Mouse (Mus musculus) natural killer cell, adult 2 months (primary cell): Measurements from ENCODE around the gene Fam110a.
A peak's percentile ranks its signal among the peaks of the same experiment; 100 is the strongest.

Experiments used
- DNase-seq, 2 experiments: peaks; one replicate each; pipeline ENCODE4 v3.0.0; 2022; ENCODE audit warnings: low spot score in 2 of 2

Gene Fam110a

DNA sequence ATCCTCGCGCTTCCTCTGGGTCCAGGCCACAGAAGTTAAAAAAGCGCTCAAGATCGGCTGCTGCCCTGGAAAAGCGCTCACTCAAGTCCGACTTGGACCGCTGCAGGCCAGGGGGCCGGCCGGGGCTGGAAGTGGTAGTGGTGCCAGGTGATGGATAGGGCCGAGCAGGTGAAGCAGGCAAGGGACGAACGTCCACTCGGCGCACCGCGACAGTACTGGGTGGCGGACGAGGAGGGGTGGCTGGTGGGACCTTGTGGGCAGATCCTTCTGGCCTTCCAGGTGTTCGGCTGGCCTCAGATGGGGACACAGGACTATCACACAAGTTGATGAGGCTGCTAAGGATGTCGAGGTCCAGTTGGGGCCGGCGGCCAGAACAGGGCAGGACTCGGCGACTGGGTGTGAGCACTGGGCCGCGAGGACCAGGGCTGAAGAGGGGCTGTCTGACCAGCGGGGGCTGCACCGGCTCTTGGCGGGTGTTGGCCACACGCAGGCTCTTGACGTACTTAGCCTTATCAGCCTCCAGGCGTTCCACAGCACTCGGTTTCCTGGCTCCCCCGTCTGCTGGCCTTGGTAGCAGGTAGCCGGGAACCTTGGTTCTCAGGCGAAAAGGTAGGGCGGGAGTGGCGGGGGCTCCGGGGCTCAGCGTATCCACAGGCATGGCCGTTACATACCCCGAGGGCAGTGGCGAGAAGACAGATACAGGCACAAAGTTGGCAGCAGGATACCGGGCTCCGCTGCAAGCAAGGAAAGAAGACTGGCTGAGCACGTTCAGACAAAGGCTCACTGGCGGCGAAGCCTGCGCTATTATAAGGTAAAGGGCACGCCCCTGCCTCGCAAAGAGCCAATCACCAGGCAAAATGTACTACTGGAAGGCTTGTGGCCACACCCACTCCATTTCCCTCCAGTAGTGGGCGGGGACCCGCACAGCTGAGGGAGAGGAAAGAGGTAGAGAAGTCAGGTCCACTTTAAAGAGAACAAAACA, 9.5 kb downstream of the Fam110a start:
- DNase-seq = peak; percentile 40 to 67

DNA sequence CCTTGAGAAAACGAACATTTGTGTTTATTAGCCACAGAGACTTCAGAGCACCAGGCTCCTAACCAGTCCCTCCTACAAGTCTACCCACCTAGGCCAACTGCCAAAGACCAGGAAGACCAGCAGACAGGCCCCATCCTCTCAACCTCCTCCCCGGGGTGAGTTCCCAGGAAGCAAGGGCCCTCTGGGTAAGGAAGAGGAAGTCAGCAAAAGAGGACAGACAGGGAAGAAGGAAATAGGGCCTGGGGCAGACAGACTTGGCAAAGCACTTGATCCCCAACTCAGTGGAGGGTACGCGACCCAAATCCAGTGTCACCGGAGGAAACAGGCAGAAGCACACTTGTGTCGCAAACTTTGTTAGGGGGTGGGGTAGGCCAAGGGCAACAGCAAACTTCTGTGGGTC, 10.6 kb downstream of the Fam110a start:
- DNase-seq = no peak

DNA sequence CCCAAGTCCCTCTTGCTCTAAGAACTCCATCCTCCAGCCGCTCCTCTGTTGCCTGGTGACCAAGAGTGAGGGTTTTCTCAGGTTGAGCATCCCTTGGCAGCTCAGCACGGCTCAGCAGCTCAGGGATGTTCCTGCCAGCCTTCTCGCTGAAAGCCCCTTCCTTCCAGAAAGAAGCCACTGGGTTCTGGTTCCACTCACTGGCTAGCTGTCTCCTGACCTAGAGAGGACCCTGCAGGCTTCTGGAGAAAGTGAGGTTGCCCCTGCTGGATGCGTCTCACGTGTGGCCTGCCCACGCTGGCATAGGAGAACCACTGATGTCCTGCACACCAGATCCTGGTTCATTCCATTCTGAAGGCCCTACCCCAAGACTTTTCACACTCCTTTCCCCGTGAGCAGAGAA, 11.0 kb downstream of the Fam110a start:
- no peak for DNase-seq

DNA sequence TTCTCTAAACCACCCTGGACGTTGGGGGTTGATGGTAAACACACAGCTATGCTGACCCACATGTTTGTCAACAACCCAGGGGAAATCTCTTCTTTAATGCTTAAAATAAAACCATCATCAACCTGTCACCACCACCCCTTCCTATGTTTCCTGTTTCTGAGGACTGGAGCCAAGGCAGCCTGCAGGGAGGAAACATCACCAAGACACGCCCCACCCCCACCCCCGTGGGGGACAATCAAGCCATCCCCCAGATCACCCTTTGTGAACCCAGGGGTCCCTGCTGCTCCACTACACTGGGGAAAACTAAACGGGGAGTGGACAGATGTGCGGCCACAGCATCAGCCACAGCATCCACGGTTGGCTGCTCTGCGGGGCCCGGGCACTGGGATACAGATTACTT, 11.6 kb downstream of the Fam110a start:
- no peak for DNase-seq

DNA sequence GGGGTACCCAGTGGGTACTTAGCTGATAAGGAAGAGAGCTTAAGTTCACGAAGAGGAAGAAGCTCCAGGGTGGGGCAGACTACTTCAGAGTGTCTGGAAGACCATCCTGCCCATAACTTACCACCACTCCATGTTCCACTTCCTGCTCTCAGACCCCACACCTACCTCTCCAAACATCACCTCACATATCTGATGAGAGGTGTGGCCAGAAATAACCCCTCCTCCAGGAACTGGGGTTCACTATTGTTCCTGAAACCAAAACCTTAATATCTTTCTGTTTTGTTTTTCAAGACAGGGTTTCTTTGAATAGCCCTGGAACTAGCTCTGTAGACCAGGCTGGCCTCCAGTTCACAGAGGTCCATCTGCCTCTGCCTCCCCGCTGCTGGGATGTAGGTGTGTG, 12.2 kb downstream of the Fam110a start:
- DNase-seq = no peak

DNA sequence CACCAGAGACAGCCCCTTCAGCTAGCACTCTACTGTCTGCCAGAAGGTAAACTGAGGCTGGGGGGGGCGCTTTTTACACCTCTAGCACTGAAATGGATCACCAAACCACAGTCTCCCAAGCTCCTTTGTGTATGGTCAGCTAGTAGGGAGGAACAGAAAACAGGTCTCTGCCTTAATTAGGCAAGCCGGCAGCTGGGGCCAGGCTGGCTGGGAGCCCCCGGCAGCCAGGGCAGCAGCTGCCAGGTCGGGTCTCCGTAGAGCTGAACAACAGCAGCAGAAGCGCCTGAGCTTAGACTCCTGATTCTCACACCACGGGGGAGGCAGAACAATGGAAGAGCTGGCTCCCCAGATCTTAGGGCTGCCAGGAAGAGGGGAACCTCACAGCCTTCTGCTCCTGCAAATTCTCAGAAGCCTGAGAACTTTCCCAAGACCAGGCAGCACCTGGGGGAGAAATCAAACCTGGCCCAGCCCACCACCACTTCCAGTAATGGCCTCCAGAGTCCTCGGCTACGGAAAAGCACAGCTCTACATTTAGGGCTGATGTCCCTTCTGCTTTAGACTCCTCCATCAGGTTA, 12.8 kb downstream of the Fam110a start:
- DNase-seq = no peak

DNA sequence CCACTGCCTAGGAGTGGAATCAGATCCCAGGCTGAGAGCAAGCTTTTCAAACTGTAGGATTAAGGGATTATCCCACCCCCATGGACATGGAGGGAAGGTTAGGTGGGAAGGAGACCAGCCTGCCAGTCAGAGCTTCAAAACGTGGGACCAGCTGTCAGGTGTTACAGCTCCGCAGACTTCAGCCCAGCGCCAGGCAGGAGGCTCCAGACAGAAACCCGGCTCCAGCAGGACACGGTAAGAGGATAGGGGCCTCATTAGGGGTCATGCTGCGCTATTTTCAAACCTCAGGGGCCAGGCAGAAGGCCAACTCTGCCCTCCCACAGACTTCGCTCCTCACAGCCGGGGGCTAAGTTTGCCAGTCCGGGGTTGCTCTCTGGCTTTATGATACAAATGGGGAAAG, 16.0 kb downstream of the Fam110a start:
- DNase-seq = no peak

DNA sequence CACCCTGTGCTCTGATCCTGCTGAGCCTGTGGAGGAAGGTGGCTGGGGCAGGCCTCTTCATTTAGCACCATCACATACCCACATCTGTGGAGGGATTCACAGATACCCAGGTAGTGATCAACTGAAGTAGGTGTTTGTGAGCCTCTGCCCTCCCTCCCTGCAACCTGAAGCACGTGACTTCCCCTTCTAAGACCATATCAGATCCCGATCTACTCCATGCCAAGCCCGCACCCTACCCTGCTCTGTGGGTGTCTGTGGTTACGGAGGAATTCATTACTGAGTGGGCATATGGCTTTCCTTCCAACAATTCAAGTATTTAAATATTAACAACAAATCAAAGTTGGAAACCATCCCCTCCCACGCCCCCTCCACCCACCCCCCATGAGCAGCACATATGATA, 16.7 kb downstream of the Fam110a start:
- DNase-seq = no peak

DNA sequence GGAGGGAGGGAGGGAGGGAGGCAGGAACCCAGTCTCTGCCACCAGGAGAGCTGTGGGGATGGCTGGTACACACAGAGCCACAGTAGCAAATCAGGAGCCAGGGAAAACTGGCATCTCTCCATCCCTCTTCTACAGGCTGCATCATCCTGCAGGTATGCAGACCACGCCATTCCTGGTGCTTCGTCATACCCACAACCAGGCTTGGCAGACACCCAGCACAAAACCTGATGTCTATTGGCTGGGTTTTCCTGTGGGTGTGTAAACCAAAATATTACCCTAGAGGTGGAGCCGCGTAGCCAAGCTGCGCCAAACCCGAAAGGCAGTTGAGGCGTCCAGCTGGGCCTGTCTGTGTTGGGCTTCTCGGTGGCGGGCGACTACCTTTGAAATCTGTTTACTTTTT, 17.5 kb downstream of the Fam110a start:
- DNase-seq = no peak

DNA sequence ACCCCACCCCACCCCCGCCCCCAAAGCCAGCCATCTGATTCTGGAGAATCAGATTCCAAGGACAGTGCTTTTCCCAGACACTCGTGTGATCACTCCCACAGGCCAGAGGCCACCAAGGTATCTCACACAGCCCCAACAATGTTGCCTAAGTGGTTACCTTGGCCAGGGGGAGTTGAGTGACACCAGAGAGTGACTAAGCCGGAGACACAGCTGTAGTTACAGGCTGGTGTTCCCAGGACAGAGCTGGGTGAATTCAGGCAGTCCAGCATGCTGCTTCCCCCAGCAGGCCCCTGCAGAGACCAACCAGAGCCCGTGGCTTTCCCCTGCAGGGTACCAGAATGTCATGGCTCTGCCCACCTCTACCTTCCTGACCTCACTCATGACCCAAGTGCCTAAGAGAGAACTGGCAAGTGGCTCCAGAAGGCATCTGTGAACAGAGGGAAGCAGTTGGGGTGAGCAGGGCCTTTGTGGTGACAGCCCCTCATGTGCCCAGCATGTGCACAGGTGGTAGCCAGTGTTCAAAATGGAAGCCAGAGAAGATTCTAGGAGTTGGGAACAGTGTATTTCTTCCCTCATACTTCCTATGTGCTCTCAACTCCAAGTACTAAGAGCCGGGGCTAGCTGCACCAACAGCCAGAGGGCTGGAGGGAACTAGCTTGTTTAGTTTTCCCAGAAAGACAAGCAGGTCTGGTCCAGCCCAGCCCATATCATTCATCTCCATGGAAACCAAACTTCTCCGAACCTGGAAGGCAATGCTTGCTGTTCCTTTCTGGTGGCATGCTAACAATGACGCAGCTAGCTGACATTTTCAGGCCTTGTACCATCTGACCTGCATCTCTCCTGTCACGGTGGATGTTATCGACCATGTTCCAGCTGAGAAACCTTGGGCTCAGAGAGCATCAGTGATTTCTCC, 18.5 kb downstream of the Fam110a start:
- DNase-seq = no peak

DNA sequence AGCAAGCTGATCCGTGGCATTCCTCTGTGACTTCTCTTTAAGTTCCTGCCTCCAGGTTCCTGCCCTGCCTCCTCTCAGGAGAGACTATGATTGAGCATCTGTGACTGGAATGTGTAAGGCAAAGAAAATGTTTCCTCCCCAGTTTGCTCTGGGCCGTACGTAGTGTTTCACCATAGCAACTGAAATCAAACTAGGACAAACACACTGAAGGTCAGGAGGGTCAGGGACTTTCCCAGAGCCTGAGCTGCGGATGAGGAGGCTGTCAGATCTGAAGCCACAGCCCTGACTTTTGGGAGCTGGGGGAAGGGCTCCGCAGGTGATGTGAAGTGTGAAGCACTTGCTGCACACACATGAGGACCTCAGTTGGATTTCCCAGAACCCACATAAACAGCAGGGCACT, 20.7 kb downstream of the Fam110a start:
- DNase-seq = no peak

DNA sequence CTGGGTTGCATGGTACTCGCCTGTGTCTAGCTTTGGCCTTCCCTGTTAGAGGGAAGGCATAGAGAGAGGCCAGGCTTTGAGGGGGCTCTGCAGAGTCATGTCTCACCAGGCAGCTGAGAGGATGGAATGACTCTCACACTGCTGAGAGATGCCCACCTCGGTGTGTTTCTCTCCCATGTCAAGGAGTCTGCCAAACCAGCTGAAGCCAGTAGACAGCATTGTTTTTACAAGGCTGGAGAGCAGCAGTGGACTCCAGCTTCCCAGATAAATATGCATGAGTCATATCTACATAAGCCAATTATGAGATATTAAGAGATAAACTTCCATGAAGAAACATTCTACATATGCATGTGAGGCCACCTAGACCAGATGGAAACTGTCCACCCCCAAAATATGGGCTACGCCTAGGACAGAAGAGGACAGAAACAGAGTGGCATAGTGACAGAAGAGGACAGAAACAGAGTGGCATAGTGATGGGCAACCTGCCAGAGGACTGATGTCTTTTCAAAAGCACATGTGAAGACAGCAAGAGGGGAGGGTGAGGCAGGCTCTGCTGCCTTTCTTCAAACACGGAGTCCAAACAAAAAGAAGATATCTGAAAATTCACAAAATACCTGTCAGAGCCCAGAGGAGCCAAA, 23.4 kb downstream of the Fam110a start:
- no peak for DNase-seq

DNA sequence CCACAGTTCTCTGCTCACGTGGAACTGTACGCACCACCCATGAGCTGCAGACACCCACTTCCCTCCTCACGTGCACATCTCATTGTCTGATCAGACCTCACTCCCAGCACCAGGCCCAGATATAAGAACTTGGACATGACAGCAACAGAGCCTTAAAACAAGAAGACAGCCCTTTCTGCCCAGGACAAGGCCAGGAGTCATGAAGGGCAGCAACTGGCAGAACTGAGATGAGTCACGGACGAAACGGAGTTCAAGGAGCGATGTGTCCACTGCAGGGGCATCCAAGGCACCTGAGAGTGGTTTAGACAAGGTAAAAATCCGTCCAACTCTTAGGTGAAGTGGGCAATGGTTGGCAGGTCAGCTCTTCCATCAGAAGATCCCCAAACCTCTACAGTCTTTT, 26.4 kb downstream of the Fam110a start:
- no peak for DNase-seq

DNA sequence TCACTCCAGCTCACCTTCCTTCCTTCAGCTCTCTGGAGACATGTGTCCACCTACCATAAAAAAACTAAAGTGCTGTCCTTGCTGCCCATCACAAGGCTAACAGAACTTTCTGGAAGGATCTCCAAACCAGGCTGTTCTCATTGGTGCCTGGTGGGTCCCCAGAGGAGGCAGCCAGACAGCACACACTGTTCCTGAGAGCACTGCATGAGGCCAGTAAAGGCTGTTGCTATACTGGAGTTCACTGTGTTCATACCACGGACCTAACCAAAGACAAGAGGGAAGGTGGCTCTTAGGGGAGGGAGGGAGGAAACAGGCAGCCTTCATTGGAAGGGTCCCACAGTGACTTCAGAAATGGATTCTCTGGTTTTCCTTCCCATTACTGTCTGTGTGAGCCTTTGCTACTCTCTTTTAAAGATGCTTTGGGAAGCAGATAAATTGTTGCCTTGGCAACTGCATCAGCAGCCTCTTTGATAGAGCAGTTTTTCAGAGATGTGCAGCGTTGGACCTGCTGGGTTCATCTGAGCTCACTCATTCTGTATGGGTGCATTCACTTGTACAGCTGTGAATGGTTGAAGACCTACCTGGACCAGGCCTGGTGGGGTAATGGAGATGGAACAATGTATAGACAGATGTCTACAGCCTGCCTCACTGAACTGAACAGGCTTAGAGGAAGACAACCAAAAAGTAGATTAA, 30.8 kb downstream of the Fam110a start:
- DNase-seq = no peak

DNA sequence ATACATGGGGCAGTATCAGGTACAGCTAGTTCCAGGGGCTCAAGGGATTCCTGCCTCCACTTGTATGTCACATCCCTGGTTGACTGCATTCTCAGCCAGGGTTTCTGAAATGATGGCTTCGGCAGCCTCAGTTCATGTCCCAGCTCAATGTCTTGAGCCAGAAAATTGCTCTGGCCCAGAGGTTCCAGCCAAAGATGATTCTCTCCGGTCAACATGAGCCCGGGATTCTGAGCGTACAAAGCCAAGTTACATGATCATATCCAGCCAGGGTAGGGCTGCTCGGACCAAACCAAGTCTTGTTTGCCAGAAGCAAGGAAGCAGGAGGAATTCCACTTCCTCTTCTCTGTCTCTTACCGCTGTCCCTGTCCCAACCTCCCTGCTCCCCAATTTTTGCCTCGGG, 31.7 kb downstream of the Fam110a start:
- DNase-seq = no peak

DNA sequence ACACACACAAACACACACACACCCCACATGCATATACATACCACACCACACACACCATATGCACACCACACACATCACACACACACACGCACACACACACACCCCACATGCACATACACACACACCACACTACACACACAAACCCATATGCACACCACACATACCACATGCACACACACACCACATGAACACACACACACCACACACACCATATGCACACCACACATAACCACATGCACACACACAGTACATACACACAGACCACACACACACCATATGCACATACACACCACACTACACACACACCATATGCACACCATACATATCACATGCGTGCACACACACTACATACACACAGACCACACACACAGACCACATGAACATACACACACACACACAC, 32.4 kb downstream of the Fam110a start:
- DNase-seq = no peak

DNA sequence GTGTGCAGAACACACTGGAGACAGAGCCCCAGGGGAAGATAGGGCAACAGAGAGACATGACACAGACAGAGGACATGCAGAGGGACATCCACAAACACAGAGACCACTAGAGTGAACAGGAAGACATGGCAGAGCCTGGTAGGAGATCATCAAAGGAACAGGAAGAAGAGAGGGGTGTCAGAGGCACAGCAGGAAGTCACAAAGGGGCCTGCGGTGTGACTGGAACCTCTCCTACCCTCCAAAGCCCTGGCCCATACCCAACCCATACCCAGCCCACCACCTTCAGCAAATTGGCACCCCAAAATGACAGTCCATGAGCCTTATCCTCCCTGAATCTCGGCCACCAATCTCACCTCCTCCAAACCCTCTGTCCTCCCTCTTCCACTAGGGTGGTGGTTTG, 35.9 kb downstream of the Fam110a start:
- DNase-seq = no peak

DNA sequence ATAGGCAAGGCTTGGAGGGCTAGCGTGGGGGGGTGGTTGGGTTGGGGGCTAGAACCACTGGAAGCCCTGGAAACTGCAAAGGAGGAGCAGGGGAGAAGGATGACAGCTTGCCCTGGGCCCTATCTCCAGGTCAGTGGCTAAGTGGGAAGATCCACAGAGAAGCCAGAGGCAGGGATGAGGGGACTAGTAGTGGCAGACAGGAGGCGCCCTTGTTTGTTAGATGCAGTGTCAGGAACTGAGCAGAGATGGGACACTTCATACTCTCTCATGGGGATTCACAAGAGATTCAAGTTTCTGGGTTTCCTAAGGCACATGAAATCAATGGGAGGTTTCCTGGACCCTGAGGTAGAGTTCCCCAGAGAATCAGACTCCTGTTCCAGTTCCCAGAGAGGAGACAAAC, 38.8 kb downstream of the Fam110a start:
- DNase-seq = no peak

DNA sequence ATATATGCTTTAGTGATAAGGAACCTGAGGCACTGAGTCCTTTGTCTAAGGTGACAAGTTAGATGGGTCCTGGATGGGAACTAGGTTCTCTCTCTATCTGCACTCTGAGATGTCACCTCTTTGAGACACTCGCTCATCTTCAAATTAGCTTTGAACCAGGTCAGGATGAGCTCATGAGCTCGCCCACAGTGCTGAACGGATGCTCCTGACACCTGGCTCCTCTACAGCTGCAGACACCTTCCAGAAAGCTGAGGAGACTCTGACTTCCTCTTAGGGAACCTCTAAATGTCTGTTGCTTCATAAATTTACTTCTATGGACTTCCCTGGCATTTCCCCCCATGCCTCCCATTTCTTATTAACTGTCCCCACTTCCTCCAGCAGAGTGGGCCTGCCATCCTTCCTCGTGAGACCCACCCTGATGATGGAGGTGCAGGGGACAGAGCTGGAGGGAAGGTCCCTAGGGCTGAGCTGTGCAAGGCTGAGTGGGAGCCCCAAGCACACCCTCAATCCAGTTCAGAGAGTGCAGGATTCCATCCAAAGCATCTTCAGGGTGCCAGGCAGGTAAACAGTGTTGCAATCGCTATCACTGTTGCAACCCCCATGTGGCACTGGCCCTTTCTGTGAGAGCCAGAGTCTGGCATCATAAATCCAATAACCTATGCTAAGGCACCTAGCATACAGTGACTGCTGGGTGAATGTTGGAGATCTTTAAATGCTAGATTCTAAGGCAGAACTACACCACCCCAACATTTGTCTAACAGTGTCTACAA, 40.2 kb downstream of the Fam110a start:
- DNase-seq = no peak

DNA sequence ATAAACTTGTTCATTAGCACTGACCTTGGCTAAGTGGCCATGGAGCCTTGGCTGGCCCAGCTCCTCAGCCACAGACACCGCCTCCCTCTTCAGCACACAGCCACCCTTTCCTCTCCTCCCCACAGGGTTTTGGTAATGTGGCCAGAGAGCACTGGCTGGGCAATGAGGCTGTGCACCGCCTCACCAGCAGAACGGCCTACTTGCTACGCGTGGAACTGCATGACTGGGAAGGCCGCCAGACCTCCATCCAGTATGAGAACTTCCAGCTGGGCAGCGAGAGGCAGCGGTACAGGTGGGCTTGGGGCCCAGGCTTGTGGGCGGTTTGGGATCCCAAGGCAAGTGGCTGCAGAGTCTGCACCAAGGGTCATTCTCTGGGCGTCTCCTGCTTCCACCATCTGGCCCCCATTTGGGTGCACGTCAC, 41.2 kb downstream of the Fam110a start:
- no peak for DNase-seq
